Mouse (Mus musculus) MEL (cell line): ENCODE results near the gene Tmem45a. TPM values are rescaled to one million over a fixed set of nuclear protein-coding genes. Genes with fewer than 3 reads are reported as not detected.

Experiments used
- DNase-seq: peaks from one replicate; pipeline ENCODE4 v3.0.0; 2011; ENCODE audit warnings: low read depth, low spot score
- H3K27ac ChIP-seq: 2 replicates; pipeline ENCODE4 v1.5.1; 2012; ENCODE audit warnings: low read depth, mild to moderate bottlenecking, control low read depth, low read length, moderate library complexity; ENCODE audit not compliant: control insufficient read depth
- H3K27me3 ChIP-seq, 2 experiments: fragments of 150-350 bp in 1 of 2; sonication (generic) in 1 of 2; 2 replicates each; pipeline ENCODE4 v1.6.1; 2012; ENCODE audit warnings: low read length in 2 of 2, mild to moderate bottlenecking in 2 of 2, improper control_type of control experiment in 1 of 2, moderate library complexity in 1 of 2; ENCODE audit not compliant: insufficient read depth in 2 of 2, control insufficient read depth in 1 of 2
- H3K36me3 ChIP-seq, 2 experiments: 2 replicates each; pipeline ENCODE4 v1.6.1; 2012 to 2014; ENCODE audit warnings: low read length in 2 of 2, improper control_type of control experiment in 1 of 2, inconsistent platforms in 1 of 2, mild to moderate bottlenecking in 1 of 2; ENCODE audit not compliant: insufficient read depth in 2 of 2, control insufficient read depth in 1 of 2
- H3K4me1 ChIP-seq, 2 experiments: fragments of 150-350 bp in 1 of 2; sonication (generic) in 1 of 2; 2 replicates each; pipeline ENCODE4 v1.6.1; 2012; ENCODE audit warnings: low read length in 2 of 2, improper control_type of control experiment in 1 of 2, mild to moderate bottlenecking in 1 of 2; ENCODE audit not compliant: insufficient read depth in 2 of 2, control insufficient read depth in 1 of 2
- H3K4me3 ChIP-seq, 2 experiments: fragments of 150-350 bp in 1 of 2; sonication (generic) in 1 of 2; 2 replicates each; pipeline ENCODE4 v1.5.1; 2012; ENCODE audit warnings: low read depth in 2 of 2, low read length in 2 of 2, mild to moderate bottlenecking in 2 of 2, moderate library complexity in 2 of 2, control low read depth in 1 of 2, improper control_type of control experiment in 1 of 2; ENCODE audit not compliant: control insufficient read depth in 1 of 2, insufficient read depth in 1 of 2
- H3K79me2 ChIP-seq: 2 replicates; pipeline ENCODE4 v1.6.1; 2012; ENCODE audit warnings: mild to moderate bottlenecking, low read length, moderate library complexity; ENCODE audit not compliant: control insufficient read depth, poor library complexity, insufficient read depth
- H3K9ac ChIP-seq: 2 replicates; pipeline ENCODE4 v1.6.1; 2012; ENCODE audit warnings: low read depth, mild to moderate bottlenecking, control low read depth, low read length, moderate library complexity; ENCODE audit not compliant: control insufficient read depth, poor library complexity, severe bottlenecking
- H3K9me3 ChIP-seq: fragments of 150-350 bp; sonication (generic); replicated peaks from 2 replicates; pipeline ENCODE4 v1.6.1; 2012; ENCODE audit warnings: mild to moderate bottlenecking, low read length, improper control_type of control experiment, moderate library complexity; ENCODE audit not compliant: insufficient read depth
- CTCF ChIP-seq, 3 experiments: IDR thresholded peaks in 2 of 3; conservative IDR thresholded peaks in 1 of 3; 2 replicates each; pipeline ENCODE4 v1.5.1; 2011 to 2012; ENCODE audit warnings: low read length in 3 of 3, low read depth in 2 of 3, mild to moderate bottlenecking in 2 of 3, improper control_type of control experiment in 1 of 3, inconsistent platforms in 1 of 3, mixed read lengths in 1 of 3, moderate library complexity in 1 of 3; ENCODE audit not compliant: control insufficient read depth in 1 of 3, insufficient read depth in 1 of 3, poor library complexity in 1 of 3, severe bottlenecking in 1 of 3
- EP300 ChIP-seq, 2 experiments: IDR thresholded peaks; 2 replicates each; pipeline ENCODE4 v1.6.1; 2011; ENCODE audit warnings: improper control_type of control experiment in 2 of 2, low read length in 2 of 2, low read depth in 1 of 2, mild to moderate bottlenecking in 1 of 2
- ETS1 ChIP-seq: IDR thresholded peaks from 2 replicates; pipeline ENCODE4 v1.6.1; 2012; ENCODE audit warnings: low read depth, mild to moderate bottlenecking, inconsistent platforms, low read length, improper control_type of control experiment, moderate library complexity
- RAD21 ChIP-seq: IDR thresholded peaks from 2 replicates; pipeline ENCODE4 v1.6.1; 2011; ENCODE audit warnings: mild to moderate bottlenecking, low read depth, low read length, improper control_type of control experiment
- SMC3 ChIP-seq: IDR thresholded peaks from 2 replicates; pipeline ENCODE4 v1.6.1; 2011; ENCODE audit warnings: low read depth, low read length, improper control_type of control experiment
- TAL1 ChIP-seq: IDR thresholded peaks from 2 replicates; pipeline ENCODE4 v1.6.1; 2012; ENCODE audit warnings: mild to moderate bottlenecking, inconsistent platforms, low read length, moderate library complexity, mixed read lengths
- ZC3H11A ChIP-seq: IDR thresholded peaks from 2 replicates; pipeline ENCODE4 v1.6.1; 2012; ENCODE audit warnings: low read depth, mild to moderate bottlenecking, inconsistent platforms, low read length, improper control_type of control experiment
- polyA plus RNA-seq, 2 experiments: library from polyadenylated mRNA; stranded (reverse) in 1 of 2; unstranded in 1 of 2; fragments of >175 nt in 1 of 2; fragments of >200 nt in 1 of 2; gene quantifications; 2 replicates each; pipeline versions ENCODE4 v1.2.1 to v1.2.4; 2012; ENCODE audit warnings: low replicate concordance in 2 of 2, low read depth in 1 of 2; ENCODE audit not compliant: insufficient read length in 2 of 2, insufficient read depth in 1 of 2, missing spikeins in 1 of 2
- total RNA-seq: library from RNA; depleted of rRNA; stranded (reverse); fragments of 300-350 nt; gene quantifications from 2 replicates; pipeline ENCODE4 v1.2.3, GENCODE M21; 2012; rRNA removed

The Tmem45a gene
- total and polyA plus RNA-seq, 3 experiments, result not detected

DNA sequence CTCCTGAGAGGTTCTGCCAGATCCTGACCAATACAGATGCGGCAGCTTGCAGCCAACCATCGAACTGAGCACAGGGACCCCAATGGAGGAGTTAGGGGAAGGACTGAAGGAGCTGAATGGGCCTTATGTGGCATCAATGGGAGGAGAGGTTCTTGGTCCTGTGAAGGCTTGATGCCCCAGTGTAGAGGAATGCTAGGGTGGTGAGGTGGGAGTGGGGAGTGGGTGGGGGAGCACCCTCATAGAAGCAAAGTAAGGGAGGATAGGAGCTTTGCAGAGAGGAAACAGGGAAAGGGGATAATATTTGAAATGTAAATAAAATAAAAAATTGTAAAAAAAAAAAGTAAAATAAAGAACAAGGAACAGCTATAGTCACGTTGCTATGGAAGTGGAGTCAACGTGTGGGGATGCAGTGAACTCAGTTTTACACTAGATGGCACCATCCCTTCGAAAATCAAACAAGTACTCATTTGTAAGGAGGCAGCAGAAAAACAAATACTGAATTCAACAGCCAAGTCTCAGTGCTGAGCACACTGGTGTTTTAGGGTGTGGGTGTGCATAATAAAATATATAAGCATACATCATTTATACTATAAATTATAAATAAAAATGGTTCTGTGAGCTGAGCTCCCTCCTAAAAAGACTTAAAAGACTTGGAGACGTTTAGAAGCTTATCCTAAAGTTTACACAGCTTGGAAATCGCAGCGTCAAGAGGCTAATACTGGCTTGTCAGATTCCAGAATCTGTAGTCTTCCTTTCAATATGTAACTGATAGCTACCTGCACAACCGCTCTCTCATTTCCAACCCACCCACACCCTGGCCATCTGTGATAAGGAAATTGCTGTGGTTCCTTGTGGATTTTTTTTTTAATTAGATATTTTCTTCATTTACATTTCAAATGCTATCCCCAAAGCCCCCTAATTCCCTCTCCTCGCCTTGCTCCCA lies 114.5 kb downstream of the Tmem45a start:
- peaks cover 3 to 5% of the 10 kb centered on the region in 2 experiments; a peak in 2 of 4 replicates for H3K36me3 ChIP-seq
- no peak overlapping the region for H3K4me3 ChIP-seq
- no peaks in the 10 kb centered on the region for H3K9me3 ChIP-seq
- no peaks in the 10 kb centered on the region for H3K79me2 ChIP-seq
- peak; percentile 78 for DNase-seq
- H3K27me3 ChIP-seq, result no peaks in the 10 kb centered on the region
- no peak overlapping the region for H3K9ac ChIP-seq
- peaks cover 0 to 2% of the 10 kb centered on the region in 2 experiments; a peak in 1 of 4 replicates for H3K4me1 ChIP-seq
- TF ChIP-seq RAD21, result peak; percentile 91
- TF ChIP-seq ETS1, result no peak
- peak; percentile 84 for TF ChIP-seq ZC3H11A
- TF ChIP-seq CTCF (IDR thresholded peaks at IDR 0.05 in 2 of 3, conservative IDR thresholded peaks at IDR 0.05 in 1 of 3; ENCODE audit: control insufficient read depth in 1 of 3, insufficient read depth in 1 of 3, low read depth in 2 of 3, low read length in 3 of 3, poor library complexity in 1 of 3, severe bottlenecking in 1 of 3), result peak; percentile 42 to 84 (median 60)
- no peak for TF ChIP-seq TAL1
- peak; percentile 91 for TF ChIP-seq SMC3
- peak in 1 of 2 experiments; percentile 11; a peak in 1 of 4 replicates for TF ChIP-seq EP300 (IDR thresholded peaks at IDR 0.05; ENCODE audit: low read depth in 1 of 2, low read length in 2 of 2)
- no peak overlapping the region for H3K27ac ChIP-seq

Other genes with a start within 250 kb of the Tmem45a start
- 50.9 and 52.2 TPM in 2 replicates for gene Tfg, start 168.7 kb downstream of the Tmem45a start, total RNA-seq
- 100 to 1,000 TPM in 1 of 2 experiments, not detected in 1; 113 TPM for gene Tfg, start 168.7 kb downstream of the Tmem45a start, polyA plus RNA-seq
- gene Adgrg7, start 90.3 kb downstream of the Tmem45a start, total RNA-seq, result 45.4 and 46.1 TPM in 2 replicates
- gene Adgrg7, start 90.3 kb downstream of the Tmem45a start, polyA plus RNA-seq, result 10 to 100 TPM in 1 of 2 experiments, not detected in 1; 40.5 TPM
- gene Lnp1, start 41.9 kb upstream of the Tmem45a start, total RNA-seq, result not detected in 2 replicates
- gene Lnp1, start 41.9 kb upstream of the Tmem45a start, polyA plus RNA-seq, result not detected
- not detected in 2 replicates for gene Tmem45a2, start 185.2 kb upstream of the Tmem45a start, total RNA-seq
- gene Tmem45a2, start 185.2 kb upstream of the Tmem45a start, polyA plus RNA-seq, result under 1 TPM in 1 of 2 experiments, not detected in 1; 0.04 TPM
- 123 and 124 TPM in 2 replicates for gene Tomm70a, start 235.5 kb upstream of the Tmem45a start, total RNA-seq
- 100 to 1,000 TPM in 1 of 2 experiments, 10 to 100 TPM in 1; 97.4 to 162 TPM for gene Tomm70a, start 235.5 kb upstream of the Tmem45a start, polyA plus RNA-seq